Mouse (Mus musculus) MEL (cell line): ENCODE results near the gene Commd9.

Experiments used
- CTCF ChIP-seq, 3 experiments: IDR thresholded peaks in 2 of 3; conservative IDR thresholded peaks in 1 of 3; 2 replicates each; pipeline ENCODE4 v1.5.1; 2011 to 2012; ENCODE audit warnings: low read length in 3 of 3, low read depth in 2 of 3, mild to moderate bottlenecking in 2 of 3, improper control_type of control experiment in 1 of 3, inconsistent platforms in 1 of 3, mixed read lengths in 1 of 3, moderate library complexity in 1 of 3; ENCODE audit not compliant: control insufficient read depth in 1 of 3, insufficient read depth in 1 of 3, poor library complexity in 1 of 3, severe bottlenecking in 1 of 3
- EP300 ChIP-seq, 2 experiments: IDR thresholded peaks; 2 replicates each; pipeline ENCODE4 v1.6.1; 2011; ENCODE audit warnings: improper control_type of control experiment in 2 of 2, low read length in 2 of 2, low read depth in 1 of 2, mild to moderate bottlenecking in 1 of 2
- MAFK ChIP-seq: IDR thresholded peaks from 2 replicates; pipeline ENCODE4 v1.6.1; 2011; ENCODE audit warnings: low read depth, mild to moderate bottlenecking, low read length, improper control_type of control experiment, borderline replicate concordance
- POLR2A ChIP-seq, 2 experiments: IDR thresholded peaks; 2 replicates each; pipeline ENCODE4 v1.6.1; 2011 to 2012; ENCODE audit warnings: low read length in 2 of 2, mild to moderate bottlenecking in 2 of 2, control low read depth in 1 of 2, improper control_type of control experiment in 1 of 2, low read depth in 1 of 2, moderate library complexity in 1 of 2; ENCODE audit not compliant: control insufficient read depth in 1 of 2, insufficient read depth in 1 of 2, poor library complexity in 1 of 2
- RAD21 ChIP-seq: IDR thresholded peaks from 2 replicates; pipeline ENCODE4 v1.6.1; 2011; ENCODE audit warnings: mild to moderate bottlenecking, low read depth, low read length, improper control_type of control experiment

DNA sequence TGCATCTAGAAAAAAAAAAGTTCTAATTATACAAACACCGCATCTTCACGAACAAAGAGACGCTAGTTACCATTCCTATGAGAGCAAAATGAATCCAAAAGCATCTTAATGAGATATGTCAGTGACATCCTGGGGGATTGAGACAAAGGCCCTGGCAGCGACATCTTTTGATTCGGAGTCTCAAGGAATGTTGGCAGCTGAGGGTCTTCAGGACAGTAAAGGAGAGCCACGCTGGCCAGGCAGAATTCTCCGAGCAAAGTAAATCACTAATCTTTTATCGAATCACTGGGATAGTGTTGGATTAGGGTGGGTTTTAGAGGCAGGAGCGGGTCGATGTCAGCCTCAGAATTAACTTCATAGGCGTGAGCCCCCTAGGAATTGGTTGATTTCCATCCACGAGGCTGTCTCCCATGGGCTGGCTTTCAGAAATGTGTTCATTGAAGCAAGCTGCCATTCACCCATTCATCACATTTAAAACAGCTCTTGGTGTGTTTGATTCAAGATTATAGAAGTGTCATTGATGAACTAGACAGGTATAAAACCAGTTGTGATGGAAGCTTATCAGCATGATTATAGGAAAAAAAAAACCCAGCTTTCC, 39.6 kb downstream of the Commd9 start:
- TF ChIP-seq MAFK (no peak), POLR2A (IDR thresholded peaks at IDR 0.05; ENCODE audit: control insufficient read depth in 1 of 2, insufficient read depth in 1 of 2, low read depth in 1 of 2, low read length in 2 of 2, poor library complexity in 1 of 2) (no peak), EP300 (IDR thresholded peaks at IDR 0.05; ENCODE audit: low read depth in 1 of 2, low read length in 2 of 2) (no peak), CTCF (IDR thresholded peaks at IDR 0.05 in 2 of 3, conservative IDR thresholded peaks at IDR 0.05 in 1 of 3; ENCODE audit: control insufficient read depth in 1 of 3, insufficient read depth in 1 of 3, low read depth in 2 of 3, low read length in 3 of 3, poor library complexity in 1 of 3, severe bottlenecking in 1 of 3) (no peak), RAD21 (no peak)
